Mouse (Mus musculus): ENCODE data around the gene Adam21. TPM values are rescaled to one million over a fixed set of nuclear protein-coding genes. Genes with fewer than 3 reads are reported as not detected.

Gene Adam21
- 0.22 and 0.27 TPM in 2 replicates for polyA plus RNA-seq (2012; rRNA removed)

GRCm38 (mm10) chr12:81568374-81568773, at the start of gene Adam21:
Adam21 (minus strand) TSS chr12:81568474.

GRCm38 (mm10) chr12:81594902-81595671, 26.8 kb upstream of the Adam21 start, which contains the start of gene Med6:
Med6 (minus strand) TSS chr12:81595008.

GRCm38 (mm10) chr12:81532316-81533028, 35.8 kb downstream of the Adam21 start, which contains the start of the genes Gm20498 and Synj2bp:
Gm20498 (minus strand) TSS chr12:81532905.
Synj2bp (minus strand) TSS chr12:81532911.

Other genes starting within 250 kb of the Adam21 start
- 1.7 and 1.8 TPM in 2 replicates for gene Slc8a3, start 235.3 kb downstream of the Adam21 start, polyA plus RNA-seq (2012; rRNA removed)
- 1.1 and 1.2 TPM in 2 replicates for gene Gm4787, start 189.0 kb downstream of the Adam21 start, polyA plus RNA-seq (2012; rRNA removed)
- gene Adam4, start 146.5 kb downstream of the Adam21 start, polyA plus RNA-seq (2012; rRNA removed) = 1.3 TPM in 2 replicates
- 77.5 and 83.4 TPM in 2 replicates for gene Cox16, start 83.3 kb downstream of the Adam21 start, polyA plus RNA-seq (2012; rRNA removed)
- gene Gm20498, start 35.6 kb downstream of the Adam21 start, polyA plus RNA-seq (2012; rRNA removed) = 22.5 and 29.1 TPM in 2 replicates
- gene Synj2bp, start 35.6 kb downstream of the Adam21 start, polyA plus RNA-seq (2012; rRNA removed) = 18.6 and 28.4 TPM in 2 replicates
- 74.5 and 117 TPM in 2 replicates for gene Med6, start 26.5 kb upstream of the Adam21 start, polyA plus RNA-seq (2012; rRNA removed)
- 3.7 and 3.8 TPM in 2 replicates for gene Ttc9, start 62.8 kb upstream of the Adam21 start, polyA plus RNA-seq (2012; rRNA removed)
- 4.3 and 5.8 TPM in 2 replicates for gene Map3k9, start 212.7 kb upstream of the Adam21 start, polyA plus RNA-seq (2012; rRNA removed)